Comparison of ENCODE assay signal across 8 mouse cellular contexts in the genomic region with DNA sequence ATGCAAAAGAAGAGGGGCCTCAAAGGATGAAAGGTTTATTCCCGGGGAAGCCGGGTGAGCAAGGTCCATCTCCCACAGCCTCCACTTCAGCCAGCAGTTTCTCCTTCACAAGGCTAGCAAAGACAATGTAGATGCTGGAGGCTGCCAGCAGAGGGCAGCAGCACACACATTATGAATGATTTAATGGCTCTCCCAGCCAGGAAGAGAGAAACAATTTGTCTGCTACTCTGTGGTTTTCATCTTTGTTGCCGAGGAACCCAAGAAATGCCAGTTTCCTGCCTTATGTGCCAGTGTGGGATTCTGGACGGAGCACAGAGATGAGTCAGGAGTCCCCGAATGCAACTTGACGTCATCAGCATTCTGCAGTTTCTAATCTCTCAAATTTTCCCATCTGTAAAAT. TPM values are rescaled to one million over a fixed set of nuclear protein-coding genes. Genes with fewer than 3 reads are reported as not detected.
DNase-seq lines count a peak whose midpoint lies in the region; ATAC-seq and TF ChIP-seq lines count a peak whose summit lies in the region.

No protein-coding gene starts in this region.

- in situ Hi-C loops in ES-E14 (cut with MboI; ENCODE audit: low sequenced_read_pairs in 2 of 2, unreplicated experiment in 2 of 2) = no loop called here

- no peaks in the 10 kb centered on the region for H3K36me3 ChIP-seq in ES-E14 (ENCODE audit: control insufficient read depth, insufficient read depth, low read length, poor library complexity, severe bottlenecking)
- no peaks in the 10 kb centered on the region for H3K36me3 ChIP-seq in embryonic facial prominence, embryonic 11.5 days (replicated peaks; ENCODE audit: control insufficient read depth, insufficient read depth, low read depth, low read length)
- no peaks in the 10 kb centered on the region for H3K36me3 ChIP-seq in kidney, postnatal 0 days (ENCODE audit: insufficient read depth, low read length)

- H3K4me3 ChIP-seq in ES-E14 (ENCODE audit: insufficient read depth in 1 of 2, low read depth in 1 of 2, low read length in 2 of 2, poor library complexity in 1 of 2, severe bottlenecking in 1 of 2) = no peak overlapping the region
- no peak overlapping the region for H3K4me3 ChIP-seq in embryonic facial prominence, embryonic 11.5 days (ENCODE audit: low read depth, low read length)
- H3K4me3 ChIP-seq in kidney, postnatal 0 days (replicated peaks; ENCODE audit: low read depth, low read length) = no peak overlapping the region
- no peak overlapping the region for H3K4me3 ChIP-seq in lung, adult 2 months (replicated peaks; ENCODE audit: extremely low read depth, low read depth, low read length)

- TF ChIP-seq CTCF in kidney, postnatal 0 days (IDR thresholded peaks at IDR 0.05; ENCODE audit: low read depth) = peak; percentile 98
- peak; percentile 93 for TF ChIP-seq CTCF in lung, adult 2 months (IDR thresholded peaks at IDR 0.05; ENCODE audit: insufficient read depth, low read length)

- WGBS in embryonic facial prominence, embryonic 11.5 days = 52% methylated on average over 6 of the region's 6 CpGs
- WGBS in kidney, postnatal 0 days = 31% methylated on average over 6 of the region's 6 CpGs
- 30% methylated on average over 6 of the region's 6 CpGs for WGBS in lung, adult 2 months

- no peak overlapping the region for H3K27ac ChIP-seq in ES-E14 (ENCODE audit: insufficient read depth, low read depth, low read length, poor library complexity, severe bottlenecking)
- H3K27ac ChIP-seq in embryonic facial prominence, embryonic 11.5 days (replicated peaks; ENCODE audit: low read depth, low read length) = no peak overlapping the region
- H3K27ac ChIP-seq in kidney, postnatal 0 days = no peak overlapping the region

- no peaks in the 10 kb centered on the region for H3K27me3 ChIP-seq in embryonic facial prominence, embryonic 11.5 days (ENCODE audit: control insufficient read depth, insufficient read depth, low read length)
- H3K27me3 ChIP-seq in kidney, postnatal 0 days (ENCODE audit: insufficient read depth, low read length) = no peaks in the 10 kb centered on the region

- 0 out of 2 replicates have a peak, but pooled peaks have one; percentile 29 for ATAC-seq in embryonic facial prominence, embryonic 11.5 days (replicated peaks; ENCODE audit: insufficient number of reproducible peaks, low FRiP score, low TSS enrichment, low read depth)
- ATAC-seq in kidney, postnatal 0 days (replicated peaks; ENCODE audit: low FRiP score, low read depth) = peak; percentile 13; the same call in 1 of the 2 replicates

- no peak overlapping the region for H3K4me2 ChIP-seq in embryonic facial prominence, embryonic 11.5 days (ENCODE audit: low read depth, low read length)
- H3K4me2 ChIP-seq in kidney, postnatal 0 days (ENCODE audit: low read length) = no peak overlapping the region

- DNase-seq in ES-E14 (ENCODE audit: low read depth, low spot score) = peak; percentile 74
- peak; percentile 41 to 58 for DNase-seq in adrenal gland, postnatal 4 days (ENCODE audit: low spot score in 2 of 2)
- DNase-seq in embryonic facial prominence, embryonic 11.5 days (ENCODE audit: low spot score) = peak; percentile 91
- DNase-seq in heart, adult 8-10 months (ENCODE audit: low spot score) = peak; percentile 73
- peak; percentile 94 for DNase-seq in kidney, postnatal 0 days (ENCODE audit: low spot score)
- peak; percentile 75 for DNase-seq in lung, adult 2 months
- DNase-seq in ovary, postnatal 36 days (ENCODE audit: low spot score) = peak; percentile 79
- DNase-seq in urinary bladder, postnatal 10 days (ENCODE audit: low spot score) = peak; percentile 37

- H3K9me3 ChIP-seq in ES-E14 (ENCODE audit: control insufficient read depth, insufficient read depth, low read depth, low read length) = no peaks in the 10 kb centered on the region
- H3K9me3 ChIP-seq in embryonic facial prominence, embryonic 11.5 days (replicated peaks; ENCODE audit: control insufficient read depth, low read length) = no peaks in the 10 kb centered on the region
- no peaks in the 10 kb centered on the region for H3K9me3 ChIP-seq in kidney, postnatal 0 days (replicated peaks; ENCODE audit: low read length)

- TF ChIP-seq POLR2A in lung, adult 2 months (IDR thresholded peaks at IDR 0.05; ENCODE audit: borderline replicate concordance, extremely low read depth, low read depth, low read length) = no peak

- no peaks in the 10 kb centered on the region for H3K4me1 ChIP-seq in ES-E14 (ENCODE audit: control insufficient read depth in 2 of 2, insufficient read depth in 2 of 2, low read length in 2 of 2, poor library complexity in 1 of 2)
- no peaks in the 10 kb centered on the region for H3K4me1 ChIP-seq in embryonic facial prominence, embryonic 11.5 days (ENCODE audit: control insufficient read depth, insufficient read depth, low read length)
- H3K4me1 ChIP-seq in kidney, postnatal 0 days (replicated peaks; ENCODE audit: insufficient read depth, low read length) = peaks cover 7% of the 10 kb centered on the region
- H3K4me1 ChIP-seq in lung, adult 2 months (ENCODE audit: control insufficient read depth, insufficient read depth, low read length) = peaks cover 3% of the 10 kb centered on the region; the same call in 1 of the 2 replicates

- no peak overlapping the region for H3K9ac ChIP-seq in ES-E14 (ENCODE audit: insufficient read depth, low read depth, low read length, poor library complexity, severe bottlenecking)
- H3K9ac ChIP-seq in embryonic facial prominence, embryonic 11.5 days (replicated peaks; ENCODE audit: low read length) = no peak overlapping the region
- H3K9ac ChIP-seq in kidney, postnatal 0 days (ENCODE audit: low read depth, low read length) = no peak overlapping the region

TF ChIP-seq in ES-E14, 5 proteins besides CTCF, POLR2A, EP300 and RAD21:
- TF ChIP-seq CHD2 (IDR thresholded peaks at IDR 0.05; ENCODE audit: low read depth, low read length) (no peak), ZNF384 (IDR thresholded peaks at IDR 0.05; ENCODE audit: low read depth, low read length) (no peak), ZC3H11A (IDR thresholded peaks at IDR 0.05; ENCODE audit: borderline replicate concordance, low read depth, low read length) (peak; percentile 95), HCFC1 (IDR thresholded peaks at IDR 0.05; ENCODE audit: borderline replicate concordance, insufficient read depth, low read length) (no peak), MAFK (IDR thresholded peaks at IDR 0.05; ENCODE audit: insufficient read depth, low read depth, low read length) (no peak)

RNA-seq across cellular contexts. Expression of a gene that starts 27.1 kb away (rescaled TPM):
- total RNA-seq in ES-E14 (2012; rRNA removed) = 7.4 and 13.9 TPM in 2 replicates
- 100 to 1,000 TPM; 106 to 136 TPM for total RNA-seq in adrenal gland, postnatal 4 days (2021)
- 72.6 and 77.2 TPM in 2 replicates for polyA plus RNA-seq in embryonic facial prominence, embryonic 11.5 days (2014; fragmentation: Nextera tagmentation; extraction: Ambion mirVana)
- 10 to 100 TPM; 42.6 to 46.1 (median 44.5) TPM for total RNA-seq in heart, adult 8-10 months (2022)
- polyA plus RNA-seq in kidney, postnatal 0 days (2015; fragmentation: Nextera tagmentation; extraction: Ambion mirVana) = 80.2 and 93.0 TPM in 2 replicates
- 54.7 and 80.5 TPM in 2 replicates for polyA plus RNA-seq in lung, adult 2 months (2012; rRNA removed)

Comparison
In these comparisons a context has a peak if more than half of its experiments do, and no peak if none do; other contexts are left out.
1. DNase-seq: peak in every context shown above with its lines; median percentile 94 in kidney, postnatal 0 days; 91 in embryonic facial prominence, embryonic 11.5 days; 79 in ovary, postnatal 36 days; 75 in lung, adult 2 months; 74 in ES-E14; 73 in heart, adult 8-10 months; 50 in adrenal gland, postnatal 4 days; 37 in urinary bladder, postnatal 10 days.